9 mouse cellular contexts compared by ENCODE assay signal in genomic region chr5:113972589-113973515, GRCm38 (mm10). TPM values are rescaled to one million over a fixed set of nuclear protein-coding genes. Genes with fewer than 3 reads are reported as not detected.
DNase-seq lines count a peak whose midpoint lies in the region; ATAC-seq and TF ChIP-seq lines count a peak whose summit lies in the region.
"Had no signal": no experiment of that assay in that cellular context is flagged by ENCODE, and none has a peak within 500 bp of the region (broad histone marks: within the 10 kb centered on the region; RNA-seq: fewer than 3 reads in every experiment).

No protein-coding gene starts in this region.

- WGBS in heart, postnatal 0 days: 41% methylated on average over 18 of the region's 18 CpGs
- 12% methylated on average over 18 of the region's 18 CpGs for WGBS in limb, embryonic 10.5 days
- 13% methylated on average over 18 of the region's 18 CpGs for WGBS in neural tube, embryonic 15.5 days

- H3K4me2 ChIP-seq in heart, postnatal 0 days (ENCODE audit: low read depth, low read length): 0 out of 2 replicates have a peak overlapping the region, but pooled peaks have one; percentile 10
- H3K4me2 ChIP-seq in neural tube, embryonic 15.5 days: peak overlapping the region; percentile 33

- peak; percentile 45 for ATAC-seq in heart, postnatal 0 days (ENCODE audit: insufficient read depth, low read depth)
- no peak for ATAC-seq in neural tube, embryonic 15.5 days (ENCODE audit: low FRiP score)

- H3K36me3 ChIP-seq in heart, postnatal 0 days (replicated peaks; ENCODE audit: control insufficient read depth, insufficient read depth, low read length): peaks cover 24% of the 10 kb centered on the region
- peaks cover 49% of the 10 kb centered on the region for H3K36me3 ChIP-seq in limb, embryonic 10.5 days
- H3K36me3 ChIP-seq in neural tube, embryonic 15.5 days: peaks cover 21% of the 10 kb centered on the region

- intact Hi-C loops in left cerebral cortex, postnatal 14 days (cut with DNase I): no loop called here

- peaks cover 33% of the 10 kb centered on the region for H3K4me1 ChIP-seq in heart, postnatal 0 days (ENCODE audit: control insufficient read depth, insufficient read depth)
- peaks cover 37% of the 10 kb centered on the region for H3K4me1 ChIP-seq in limb, embryonic 10.5 days
- H3K4me1 ChIP-seq in neural tube, embryonic 15.5 days: peaks cover 33% of the 10 kb centered on the region

- H3K4me3 ChIP-seq in heart, postnatal 0 days (ENCODE audit: low read depth, low read length): no peak overlapping the region
- 0 out of 2 replicates have a peak overlapping the region, but pooled peaks have one; percentile 4 for H3K4me3 ChIP-seq in limb, embryonic 10.5 days
- no peak overlapping the region for H3K4me3 ChIP-seq in neural tube, embryonic 15.5 days (replicated peaks)

- no peaks in the 10 kb centered on the region for H3K9me3 ChIP-seq in heart, postnatal 0 days (replicated peaks; ENCODE audit: control insufficient read depth, low read length)
- no peaks in the 10 kb centered on the region for H3K9me3 ChIP-seq in limb, embryonic 10.5 days (replicated peaks)
- no peaks in the 10 kb centered on the region for H3K9me3 ChIP-seq in neural tube, embryonic 15.5 days (replicated peaks)

- TF ChIP-seq CTCF in heart, postnatal 0 days (IDR thresholded peaks at IDR 0.05; ENCODE audit: low read depth): no peak

- H3K9ac ChIP-seq in heart, postnatal 0 days (replicated peaks; ENCODE audit: low read depth, low read length): no peak overlapping the region
- H3K9ac ChIP-seq in neural tube, embryonic 15.5 days (replicated peaks): no peak overlapping the region

- peak; percentile 56; the same call in 1 of the 2 replicates for TF ChIP-seq EP300 in heart, postnatal 0 days (IDR thresholded peaks at IDR 0.05; ENCODE audit: low read depth)

- H3K27ac ChIP-seq in heart, postnatal 0 days (ENCODE audit: low read depth): peak overlapping the region; percentile 75
- H3K27ac ChIP-seq in limb, embryonic 10.5 days: peak overlapping the region; percentile 61
- H3K27ac ChIP-seq in neural tube, embryonic 15.5 days (replicated peaks): no peak overlapping the region

- H3K27me3 ChIP-seq in heart, postnatal 0 days (ENCODE audit: control insufficient read depth, insufficient read depth, low read length): no peaks in the 10 kb centered on the region
- no peaks in the 10 kb centered on the region for H3K27me3 ChIP-seq in limb, embryonic 10.5 days (ENCODE audit: low read depth, poor library complexity, severe bottlenecking)
- no peaks in the 10 kb centered on the region for H3K27me3 ChIP-seq in neural tube, embryonic 15.5 days (replicated peaks)

- DNase-seq in ES-CJ7 (ENCODE audit: low read depth, low spot score): peak; percentile 93
- DNase-seq in embryo, embryonic 10.5 days (ENCODE audit: low spot score): peak; percentile 62
- peak; percentile 66 for DNase-seq in heart, postnatal 0 days (ENCODE audit: low spot score)
- DNase-seq in limb, embryonic 10.5 days (ENCODE audit: low spot score): no peak
- no peak for DNase-seq in left cerebral cortex, postnatal 14 days (ENCODE audit: low spot score in 2 of 2)
- DNase-seq in layer of hippocampus, adult 9-11 months: no peak
- DNase-seq in frontal cortex, postnatal 25 days (ENCODE audit: low spot score in 2 of 2): no peak

RNA-seq across cellular contexts. Expression of gene Ssh1, which starts 20.8 kb away (rescaled TPM):
- 7.1 and 10.0 TPM in 2 replicates for total RNA-seq in heart, postnatal 0 days (2014; rRNA removed; ENCODE audit: low replicate concordance)
- 5.8 and 6.8 TPM in 2 replicates for polyA plus RNA-seq in heart, postnatal 0 days (2015; fragmentation: Nextera tagmentation; extraction: Ambion mirVana)
- 13.6 and 16.4 TPM in 2 replicates for polyA plus RNA-seq in limb, embryonic 10.5 days (2016; fragmentation: Nextera tagmentation; extraction: Ambion mirVana)
- polyA plus RNA-seq in neural tube, embryonic 15.5 days (2015; fragmentation: Nextera tagmentation; extraction: Ambion mirVana): 9.8 and 13.1 TPM in 2 replicates
- 10 to 100 TPM; 19.7 to 21.4 TPM for total RNA-seq in left cerebral cortex, postnatal 14 days (2021)

RNA-seq across cellular contexts. Expression of gene Dao, which starts 30.7 kb away (rescaled TPM):
- total RNA-seq in heart, postnatal 0 days (2014; rRNA removed; ENCODE audit: low replicate concordance): not detected in 2 replicates
- not detected in 2 replicates for polyA plus RNA-seq in heart, postnatal 0 days (2015; fragmentation: Nextera tagmentation; extraction: Ambion mirVana)
- not detected in 2 replicates for polyA plus RNA-seq in limb, embryonic 10.5 days (2016; fragmentation: Nextera tagmentation; extraction: Ambion mirVana)
- polyA plus RNA-seq in neural tube, embryonic 15.5 days (2015; fragmentation: Nextera tagmentation; extraction: Ambion mirVana): 0.60 TPM in 1 of 2 replicates, not detected in the other
- not detected for total RNA-seq in left cerebral cortex, postnatal 14 days (2021)
- total RNA-seq: adrenal gland, postnatal 36 days had no signal

Comparison
In these comparisons a context has a peak if more than half of its experiments do, and no peak if none do; other contexts are left out.
1. DNase-seq: peak in ES-CJ7 (single experiment), embryo, embryonic 10.5 days (single experiment) and heart, postnatal 0 days (single experiment); none in limb, embryonic 10.5 days (single experiment), left cerebral cortex, postnatal 14 days (0 of 2), layer of hippocampus, adult 9-11 months (single experiment) and frontal cortex, postnatal 25 days (0 of 2).